Mouse (Mus musculus) embryonic fibroblast, embryonic 13.5 days (primary cell): ENCODE data around the gene Grk2.

Experiments
- CTCF ChIP-seq: IDR thresholded peaks from 2 replicates; pipeline ENCODE4 v1.5.1; 2011; ENCODE audit warnings: mild to moderate bottlenecking, control low read depth, low read length, moderate library complexity, borderline replicate concordance; ENCODE audit not compliant: insufficient read depth
- POLR2A ChIP-seq: IDR thresholded peaks from 2 replicates; pipeline ENCODE4 v1.6.1; 2011; ENCODE audit warnings: low read depth, mild to moderate bottlenecking, control low read depth, low read length, moderate library complexity

- no peak for TF ChIP-seq CTCF
- TF ChIP-seq POLR2A, result no peak
Measured at GRCm38 (mm10) chr19:4346479-4346878, 40.5 kb upstream of the Grk2 start.
